Mouse (Mus musculus) kidney, adult 10 weeks (tissue): ENCODE results near the gene Tmod4. TPM values are rescaled to one million over a fixed set of nuclear protein-coding genes. Genes with fewer than 3 reads are reported as not detected.

Experiments used
- polyA plus RNA-seq: library from polyadenylated mRNA; stranded (reverse); fragments of 350-450 nt; fragmentation: Illumina TruSeq; extraction: RNeasy Lipid Tissue Mini Kit (QIAGEN cat#74804); gene quantifications from one replicate; pipeline ENCODE4 v1.2.3, GENCODE M21; 2014; ENCODE audit warnings: low read depth, low replicate concordance

Tmod4 gene
- polyA plus RNA-seq = not detected

DNA sequence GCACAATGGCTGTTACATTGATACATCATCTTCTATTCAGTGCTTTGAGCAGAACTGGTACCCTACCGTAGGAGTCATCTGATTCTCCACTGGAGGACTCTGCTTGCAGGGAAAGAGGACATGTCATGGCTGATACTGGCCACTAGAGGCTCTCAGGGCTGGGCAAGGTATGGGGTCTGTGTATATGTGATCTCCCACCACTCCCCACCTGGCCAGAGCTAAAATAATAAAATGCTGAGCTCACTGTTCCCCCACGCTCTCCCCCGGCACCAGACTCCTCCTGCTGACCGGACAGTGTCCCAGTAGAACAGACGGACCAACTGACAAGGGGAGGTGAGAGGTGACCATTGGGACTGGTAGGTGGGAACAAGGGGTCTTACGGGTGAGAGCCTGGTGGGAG lies at the start of gene Tmod4:
Gene Tmod4 (plus strand): TSS at position 231 of the 400 bp plus-strand sequence.

DNA sequence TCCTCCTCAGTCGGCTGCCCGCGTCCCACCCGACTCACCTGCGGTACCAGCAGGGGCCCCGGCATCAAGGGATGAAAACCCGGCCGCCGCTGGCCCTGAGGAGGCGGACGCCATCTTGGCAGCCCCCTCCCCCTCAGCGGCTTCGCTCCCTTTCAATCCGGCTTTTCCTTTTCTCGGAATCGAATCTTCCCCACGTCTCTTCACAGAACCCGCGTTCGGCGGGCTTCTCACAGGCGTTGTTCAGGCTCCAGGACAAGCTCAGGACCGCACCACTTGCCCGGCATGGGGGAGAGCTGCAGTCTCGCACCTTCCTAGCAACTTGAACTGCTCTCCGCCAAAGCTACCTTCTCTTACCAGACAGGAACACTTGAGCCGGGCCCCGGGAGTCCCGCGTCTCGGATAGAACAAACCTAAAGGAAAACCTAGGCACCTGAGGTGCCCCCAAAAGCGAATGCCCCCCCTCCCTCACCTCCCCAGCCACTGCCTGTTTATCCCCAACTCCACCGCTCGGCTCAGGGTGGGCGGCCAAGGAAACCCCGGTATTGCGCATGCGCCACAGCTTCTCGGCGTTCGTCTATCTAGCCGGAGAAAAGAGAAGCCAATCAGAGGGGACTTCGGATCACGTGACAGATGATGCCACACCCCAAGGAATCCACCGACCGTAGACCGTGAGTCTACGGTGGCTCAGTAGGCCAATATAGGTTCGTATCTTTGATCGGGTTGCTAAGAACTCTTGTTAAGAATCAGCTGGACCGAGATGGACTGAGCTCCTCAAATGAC lies 17.7 kb upstream of the Tmod4 start, which contains the start of gene Pip5k1a:
Gene Pip5k1a (minus strand): TSS at position 593 of the 780 bp plus-strand sequence.

DNA sequence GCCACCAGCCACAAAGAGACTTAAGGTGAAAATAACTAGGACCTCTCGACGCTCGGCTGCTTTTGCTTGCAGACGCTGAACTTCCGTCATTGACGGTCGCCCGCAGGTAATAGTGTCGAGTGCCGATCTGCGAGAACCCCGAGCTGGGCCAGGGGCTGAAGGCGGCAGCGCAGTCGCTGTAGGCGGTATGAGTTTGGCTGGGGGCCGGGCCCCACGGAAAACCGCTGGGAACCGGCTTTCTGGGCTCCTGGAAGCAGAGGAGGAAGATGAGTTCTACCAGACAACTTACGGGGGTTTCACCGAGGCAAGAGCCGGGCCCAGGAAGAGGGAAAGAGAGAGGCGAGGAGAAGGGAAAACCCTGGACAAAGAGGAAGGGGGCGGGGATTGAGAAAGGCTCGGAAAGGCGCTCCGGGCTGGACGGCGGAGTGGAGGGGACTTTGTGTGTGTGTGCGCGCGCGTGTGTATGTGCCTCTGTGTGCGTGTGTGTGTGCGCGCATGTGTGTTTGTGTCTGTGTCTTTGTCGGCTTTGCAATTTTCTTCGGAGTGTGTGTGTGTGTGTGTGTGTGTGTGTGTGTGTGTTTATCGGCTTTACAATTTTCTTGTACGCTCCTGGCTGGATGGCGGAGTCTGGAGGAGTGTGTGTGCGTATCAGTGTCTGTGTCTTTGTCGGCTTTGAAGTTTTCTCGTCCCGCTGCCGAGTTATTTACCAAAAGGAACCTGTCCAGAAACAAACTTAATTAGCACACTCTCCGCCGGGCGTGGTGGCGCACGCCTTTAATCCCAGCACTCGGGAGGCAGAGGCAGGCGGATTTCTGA lies 13.2 kb upstream of the Tmod4 start, which contains the start of gene Vps72:
Gene Vps72 (plus strand): TSS at position 112 of the 816 bp plus-strand sequence.

DNA sequence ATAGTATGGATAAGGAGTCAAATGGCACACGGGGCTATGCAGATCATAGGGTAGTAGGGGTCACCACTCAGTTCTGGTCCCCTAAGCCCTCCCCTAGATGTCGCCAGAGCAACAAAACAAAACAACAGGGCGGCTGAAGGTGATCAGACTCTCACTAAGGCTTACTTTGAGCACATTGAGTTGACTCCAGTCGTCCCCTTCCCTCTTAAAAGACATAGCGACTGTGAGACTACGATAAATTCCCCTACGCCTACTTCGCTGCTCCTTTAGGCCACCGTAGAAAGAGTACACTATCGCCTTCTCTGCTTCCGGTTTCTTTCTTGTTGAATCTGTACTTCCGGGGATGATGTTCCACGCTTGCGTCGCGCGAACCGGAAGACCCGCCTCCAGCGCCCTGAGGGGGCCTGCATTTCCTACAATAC lies 9.4 kb downstream of the Tmod4 start, which contains the start of the genes Scnm1 and Lysmd1:
Gene Scnm1 (minus strand): TSS at position 332 of the 422 bp plus-strand sequence.
Gene Lysmd1 (plus strand): TSS at position 409 of the 422 bp plus-strand sequence.

DNA sequence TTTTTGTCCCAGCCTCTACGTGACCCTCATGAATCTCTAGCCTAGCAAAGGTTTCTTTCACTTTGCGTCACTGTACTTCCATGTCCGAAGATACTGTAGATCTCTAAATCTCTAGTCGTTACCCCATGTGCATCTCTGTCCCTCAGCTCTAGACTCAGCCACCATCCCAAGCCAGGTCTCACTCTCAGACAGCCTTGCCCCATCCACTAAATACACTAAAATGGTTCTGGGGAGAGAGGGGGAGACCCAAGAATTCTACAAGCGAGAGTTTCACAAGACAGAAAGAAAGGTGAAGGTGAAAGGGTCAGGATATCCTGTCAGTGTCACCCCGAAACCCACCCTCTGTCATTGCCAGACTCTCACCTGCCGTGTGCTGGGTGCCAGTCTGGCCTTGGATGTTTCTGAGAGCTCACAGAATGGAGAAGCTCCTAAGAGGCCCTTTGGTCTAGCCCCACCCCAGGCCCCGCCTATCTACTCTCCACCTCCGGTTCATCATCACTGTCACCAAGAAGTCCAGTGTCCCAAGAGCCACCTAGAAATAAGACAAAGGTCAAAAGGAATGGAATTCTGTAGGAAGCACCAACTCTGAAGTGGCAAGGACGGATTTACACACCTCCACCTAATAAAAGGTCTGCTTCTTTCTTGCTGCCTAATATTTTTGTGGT lies 17.8 kb downstream of the Tmod4 start, which contains the start of gene Tnfaip8l2:
Gene Tnfaip8l2 (minus strand): TSS at position 409 of the 665 bp plus-strand sequence.

DNA sequence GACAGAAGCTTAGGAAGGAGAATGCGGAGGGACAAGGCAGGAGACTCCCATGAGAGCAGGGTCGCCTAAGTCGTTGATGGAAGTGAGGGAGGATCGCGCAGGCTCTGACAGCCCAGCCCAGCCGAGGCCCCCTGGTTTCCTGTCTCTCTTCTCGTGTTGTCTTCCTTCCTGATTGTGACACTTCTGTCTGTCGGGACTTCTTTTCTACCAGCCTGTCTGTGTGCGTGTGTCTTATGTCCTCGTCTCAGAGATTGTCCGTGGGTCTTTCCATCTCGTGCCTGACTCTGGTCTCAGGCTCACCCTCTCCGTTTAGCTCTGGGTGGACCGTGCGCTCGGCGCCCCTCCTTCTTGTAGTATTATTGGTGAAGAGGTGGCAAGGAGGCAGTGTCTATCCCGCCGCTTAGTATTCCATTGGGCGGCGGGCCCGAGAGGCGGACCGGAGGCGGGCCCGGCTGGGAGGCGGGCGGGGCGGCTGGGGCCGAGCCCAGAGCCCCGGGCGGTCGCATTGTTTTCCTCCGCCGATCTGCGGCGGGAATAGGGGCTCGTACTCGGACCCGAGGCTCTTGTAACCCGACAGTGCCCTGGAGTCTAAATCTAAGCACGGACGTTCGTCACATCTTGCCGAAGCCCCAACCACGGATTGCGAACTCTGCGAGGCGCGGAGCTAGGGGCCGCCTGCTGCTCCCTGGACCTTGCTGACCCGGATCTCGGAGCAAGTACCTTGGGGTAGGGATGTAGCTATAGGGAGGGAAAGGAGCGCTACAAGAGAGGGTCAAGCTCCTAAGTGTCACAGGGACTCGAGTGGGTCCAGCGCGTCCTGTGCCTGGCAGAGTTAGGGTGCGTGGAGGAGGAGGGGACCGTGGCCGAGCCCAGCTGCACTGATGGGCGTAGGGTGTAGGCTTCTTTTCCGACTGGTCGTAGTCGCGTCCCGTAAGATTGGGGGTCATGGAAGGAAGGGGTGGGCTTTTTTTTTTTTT lies 36.0 kb downstream of the Tmod4 start, which contains the start of gene Sema6c:
Gene Sema6c (plus strand): TSS at position 471 of the 977 bp plus-strand sequence.

Other genes with a start within 250 kb of the Tmod4 start
- 60.7 TPM for gene Psmb4, start 237.5 kb upstream of the Tmod4 start, polyA plus RNA-seq
- gene Selenbp1, start 191.4 kb upstream of the Tmod4 start, polyA plus RNA-seq = 26.1 TPM
- 11.1 TPM for gene Rfx5, start 170.4 kb upstream of the Tmod4 start, polyA plus RNA-seq
- gene Pi4kb, start 149.7 kb upstream of the Tmod4 start, polyA plus RNA-seq = 15.3 TPM
- gene Zfp687, start 109.0 kb upstream of the Tmod4 start, polyA plus RNA-seq = 4.6 TPM
- 10.2 TPM for gene Psmd4, start 81.9 kb upstream of the Tmod4 start, polyA plus RNA-seq
- 10.8 TPM for gene Pip5k1a, start 17.5 kb upstream of the Tmod4 start, polyA plus RNA-seq
- 6.6 TPM for gene Vps72, start 13.5 kb upstream of the Tmod4 start, polyA plus RNA-seq
- 15.0 TPM for gene Scnm1, start 9.5 kb downstream of the Tmod4 start, polyA plus RNA-seq
- gene Lysmd1, start 9.6 kb downstream of the Tmod4 start, polyA plus RNA-seq = 2.8 TPM
- not detected for gene Tnfaip8l2, start 17.9 kb downstream of the Tmod4 start, polyA plus RNA-seq
- 0.28 TPM for gene Sema6c, start 36.0 kb downstream of the Tmod4 start, polyA plus RNA-seq
- gene Gabpb2, start 93.4 kb downstream of the Tmod4 start, polyA plus RNA-seq = 22.5 TPM
- gene Cdc42se1, start 104.3 kb downstream of the Tmod4 start, polyA plus RNA-seq = 17.8 TPM
- gene Mllt11, start 107.7 kb downstream of the Tmod4 start, polyA plus RNA-seq = 28.7 TPM
- gene Gm128, start 117.1 kb downstream of the Tmod4 start, polyA plus RNA-seq = 0.73 TPM
- not detected for gene Bnipl, start 126.7 kb downstream of the Tmod4 start, polyA plus RNA-seq
- 128 TPM for gene Mindy1, start 156.9 kb downstream of the Tmod4 start, polyA plus RNA-seq
- gene Prune1, start 157.6 kb downstream of the Tmod4 start, polyA plus RNA-seq = 11.0 TPM
- gene Anxa9, start 182.7 kb downstream of the Tmod4 start, polyA plus RNA-seq = 1.9 TPM
- 217 TPM for gene Cers2, start 190.3 kb downstream of the Tmod4 start, polyA plus RNA-seq
- 13.2 TPM for gene Setdb1, start 232.7 kb downstream of the Tmod4 start, polyA plus RNA-seq